Mouse (Mus musculus): ENCODE measurements around the gene Chrnb1. TPM values are rescaled to one million over a fixed set of nuclear protein-coding genes. Genes with fewer than 3 reads are reported as not detected.

The Chrnb1 gene
- polyA plus RNA-seq, 1 experiment from 2014 or later: 1.2 TPM

DNA sequence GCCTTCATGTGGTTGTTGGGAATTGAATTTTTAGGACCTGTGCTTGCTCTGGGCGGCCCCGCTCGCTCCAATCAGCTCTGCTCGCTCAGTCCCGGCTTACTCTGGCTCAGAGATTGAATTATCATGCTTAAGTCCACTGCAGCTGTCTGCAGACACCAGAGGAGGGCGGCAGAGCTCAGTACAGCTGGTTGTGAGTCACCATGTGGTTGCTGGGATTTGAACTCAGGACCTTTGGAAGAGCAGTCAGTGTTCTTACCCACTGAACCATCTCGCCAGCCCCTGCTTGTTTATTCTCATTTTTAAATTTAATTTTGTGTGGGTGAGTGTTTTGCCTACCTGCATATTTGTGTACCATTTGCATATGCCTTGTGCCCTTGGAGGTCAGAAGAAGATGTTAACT, 32.2 kb downstream of the Chrnb1 start:
- ATAC-seq (replicated peaks): no peak
- H3K9ac ChIP-seq: no peak overlapping the region
- no peak overlapping the region for H3K27ac ChIP-seq
- H3K4me1 ChIP-seq: peaks cover 41% of the 10 kb centered on the region
- no peak overlapping the region for H3K4me2 ChIP-seq
- no peaks in the 10 kb centered on the region for H3K9me3 ChIP-seq
- no peak overlapping the region for H3K4me3 ChIP-seq
- no peaks in the 10 kb centered on the region for H3K36me3 ChIP-seq (replicated peaks)
- H3K27me3 ChIP-seq (replicated peaks): no peaks in the 10 kb centered on the region
- 64% methylated on average over 7 of the region's 7 CpGs for WGBS

DNA sequence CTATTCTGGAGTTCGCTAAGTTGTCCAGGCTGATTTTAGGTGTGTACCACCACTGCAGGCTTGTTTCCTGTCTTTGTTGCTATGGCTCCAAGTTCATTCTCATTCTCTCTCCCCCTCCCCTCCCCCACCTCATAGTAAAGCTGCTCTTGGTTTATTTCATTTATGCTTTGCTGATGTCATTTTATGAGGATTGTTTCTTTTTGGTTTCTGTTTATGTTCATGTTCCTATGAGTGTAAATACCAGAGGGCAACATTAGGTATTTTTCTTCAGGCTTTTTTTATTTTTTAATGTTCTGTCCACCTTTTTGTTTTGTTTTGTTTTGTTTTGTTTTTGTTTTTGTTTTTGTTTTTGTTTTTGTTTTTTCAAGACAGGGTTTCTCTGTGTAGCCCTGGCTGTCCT, 33.9 kb downstream of the Chrnb1 start, which contains the start of gene Slc35g3:
TSS of gene Slc35g3 (minus strand) at position 101 of the 400 bp plus-strand sequence.
- peak within 1 kb of the TSS; percentile 76; the same call in 1 of the 2 replicates for H3K9ac ChIP-seq
- no peak for ATAC-seq (replicated peaks)
- no peaks in the 10 kb centered on the region for H3K36me3 ChIP-seq (replicated peaks)
- 65% methylated on average over 1 of the region's 1 CpGs for WGBS
- H3K27ac ChIP-seq: peak within 1 kb of the TSS; percentile 99
- H3K4me1 ChIP-seq: peaks cover 39% of the 10 kb centered on the region
- no peak within 1 kb of the TSS for H3K4me3 ChIP-seq
- no peaks in the 10 kb centered on the region for H3K9me3 ChIP-seq
- H3K4me2 ChIP-seq: no peak within 1 kb of the TSS; the same call in 1 of the 2 replicates
- no peaks in the 10 kb centered on the region for H3K27me3 ChIP-seq (replicated peaks)

DNA sequence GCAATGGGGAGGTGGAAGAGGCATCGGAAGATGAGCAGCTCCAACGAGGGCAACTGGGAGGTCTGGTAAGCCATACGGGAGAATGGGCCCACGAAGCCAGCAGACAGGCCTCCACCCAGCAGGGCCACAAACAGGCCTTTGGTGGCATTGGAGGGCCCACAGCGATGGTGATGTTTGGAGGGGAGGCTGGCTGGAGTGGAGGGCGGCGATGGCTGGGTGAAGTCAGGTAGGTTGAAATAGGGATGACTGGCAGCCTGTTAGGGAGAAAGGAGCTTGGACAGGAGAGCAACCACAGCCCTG, 34.9 kb downstream of the Chrnb1 start:
- peak overlapping the region; percentile 76; the same call in 1 of the 2 replicates for H3K9ac ChIP-seq
- WGBS: 94% methylated on average over 7 of the region's 7 CpGs
- H3K36me3 ChIP-seq (replicated peaks): no peaks in the 10 kb centered on the region
- peak overlapping the region; percentile 99 for H3K27ac ChIP-seq
- H3K4me1 ChIP-seq: peaks cover 40% of the 10 kb centered on the region
- no peak overlapping the region for H3K4me3 ChIP-seq
- no peak for ATAC-seq (replicated peaks)
- no peak overlapping the region; the same call in 1 of the 2 replicates for H3K4me2 ChIP-seq
- no peaks in the 10 kb centered on the region for H3K27me3 ChIP-seq (replicated peaks)
- no peaks in the 10 kb centered on the region for H3K9me3 ChIP-seq

DNA sequence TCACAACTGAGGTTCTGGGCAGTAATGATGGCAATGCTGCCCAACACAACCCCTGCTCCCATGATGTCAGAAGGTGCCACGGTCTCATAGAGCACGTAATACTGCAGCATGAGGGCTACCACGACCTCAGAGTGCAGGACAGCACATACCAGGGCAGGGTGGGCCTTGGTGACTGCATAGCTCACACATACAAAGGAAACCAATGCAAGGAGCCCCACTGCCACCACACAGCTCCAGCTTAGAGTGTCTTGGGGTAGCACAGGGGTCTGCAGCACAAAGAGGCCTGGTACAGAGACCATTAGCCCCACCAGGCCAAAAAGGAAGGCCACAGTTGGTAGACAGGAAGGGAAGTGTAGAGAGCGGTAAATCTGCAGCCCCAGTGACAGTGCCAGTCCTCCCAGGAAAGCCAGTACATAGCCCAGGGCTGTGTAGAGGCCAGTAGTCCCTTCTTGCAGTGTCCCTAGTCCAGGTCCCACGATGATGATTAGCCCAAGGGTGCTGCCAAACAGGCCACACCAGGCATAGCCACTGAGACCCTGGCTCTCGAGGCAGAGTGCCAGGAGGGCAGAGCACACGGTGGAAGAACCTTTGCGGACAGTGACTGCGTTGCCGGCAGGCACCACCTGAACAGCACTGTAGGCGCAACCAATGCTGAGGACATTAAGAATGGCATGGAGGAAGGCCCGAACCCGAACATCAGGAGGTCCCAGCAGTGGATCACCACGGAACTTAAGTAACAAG, 35.4 kb downstream of the Chrnb1 start:
- no peaks in the 10 kb centered on the region for H3K27me3 ChIP-seq (replicated peaks)
- peak overlapping the region; percentile 48; the same call in 1 of the 2 replicates for H3K4me3 ChIP-seq
- no peaks in the 10 kb centered on the region for H3K9me3 ChIP-seq
- peaks cover 44% of the 10 kb centered on the region for H3K4me1 ChIP-seq
- ATAC-seq (replicated peaks): no peak
- H3K9ac ChIP-seq: peak overlapping the region; percentile 76
- peak overlapping the region; percentile 81 for H3K4me2 ChIP-seq
- H3K27ac ChIP-seq: peak overlapping the region; percentile 99
- no peaks in the 10 kb centered on the region for H3K36me3 ChIP-seq (replicated peaks)
- 75% methylated on average over 14 of the region's 14 CpGs for WGBS

DNA sequence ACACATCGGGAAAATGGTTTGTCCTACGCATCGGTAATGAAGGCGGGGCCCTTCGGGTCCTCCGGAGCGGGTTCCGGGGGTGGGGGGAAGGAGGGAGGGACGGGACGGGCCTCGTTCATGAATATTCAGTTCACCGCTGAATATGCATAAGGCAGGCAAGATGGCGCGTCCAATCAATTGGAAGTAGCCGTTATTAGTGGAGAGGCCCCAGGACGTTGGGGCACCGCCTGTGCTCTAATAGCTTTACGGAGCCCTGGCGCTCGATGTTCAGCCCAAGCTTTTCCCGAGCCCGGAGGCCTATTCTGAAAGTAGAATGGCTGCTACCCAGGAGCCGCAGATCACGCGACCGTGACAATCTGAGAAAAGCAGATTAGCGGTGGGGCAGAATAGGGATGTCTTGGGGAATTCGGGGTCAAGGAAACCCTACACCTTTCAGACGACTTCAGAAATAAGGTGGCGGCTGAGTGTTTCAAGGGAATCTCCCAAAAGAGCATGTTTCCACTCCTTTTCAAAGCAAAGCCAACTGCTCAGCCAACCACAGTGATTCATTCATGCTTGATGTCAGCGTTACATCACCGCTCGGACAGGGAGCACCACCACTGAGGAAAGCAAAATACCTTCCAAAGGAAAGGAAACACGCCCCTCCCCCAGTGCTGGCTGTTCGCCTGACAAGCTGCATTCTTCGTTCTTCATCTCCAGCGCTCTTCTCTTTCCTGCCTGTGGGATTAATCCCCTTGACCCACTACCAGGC, 36.6 kb downstream of the Chrnb1 start:
- no peaks in the 10 kb centered on the region for H3K27me3 ChIP-seq (replicated peaks)
- H3K4me1 ChIP-seq: peaks cover 51% of the 10 kb centered on the region
- under 1% methylated on average over 37 of the region's 37 CpGs for WGBS
- no peaks in the 10 kb centered on the region for H3K9me3 ChIP-seq
- H3K36me3 ChIP-seq (replicated peaks): no peaks in the 10 kb centered on the region
- peak overlapping the region; percentile 76 for H3K9ac ChIP-seq
- H3K4me3 ChIP-seq: peak overlapping the region; percentile 48
- peak; percentile 87 for ATAC-seq (replicated peaks)
- peak overlapping the region; percentile 99 for H3K27ac ChIP-seq
- peak overlapping the region; percentile 81 for H3K4me2 ChIP-seq

DNA sequence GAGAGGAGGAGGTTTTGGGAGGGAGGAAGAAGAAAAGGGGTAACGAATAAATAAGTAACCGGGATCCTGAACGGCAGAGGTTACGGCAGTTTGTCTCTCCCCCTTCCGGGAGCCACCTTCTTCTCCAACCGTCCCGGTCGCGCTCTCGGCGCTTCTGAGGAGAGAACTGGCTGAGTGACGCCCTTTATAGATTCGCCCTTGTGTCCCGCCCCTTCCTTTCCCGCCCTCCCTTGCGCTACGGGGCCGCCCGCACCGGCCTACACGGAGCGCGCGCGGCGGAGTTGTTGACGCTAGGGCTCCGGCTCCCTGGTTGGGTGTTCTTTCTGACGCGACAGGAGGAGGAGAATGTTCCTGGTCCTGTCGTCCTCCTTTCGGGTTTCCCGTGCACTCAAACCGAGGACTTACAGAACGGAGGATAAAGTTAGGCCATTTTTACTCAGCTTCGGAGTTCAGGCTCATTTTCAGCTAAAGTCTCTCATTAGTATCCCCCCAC, 37.2 kb downstream of the Chrnb1 start, which contains the start of gene Polr2a:
TSS of gene Polr2a (minus strand) at position 160 of the 493 bp plus-strand sequence.
- H3K9me3 ChIP-seq: no peaks in the 10 kb centered on the region
- peak within 1 kb of the TSS; percentile 76 for H3K9ac ChIP-seq
- H3K27me3 ChIP-seq (replicated peaks): no peaks in the 10 kb centered on the region
- peak within 1 kb of the TSS; percentile 99 for H3K27ac ChIP-seq
- peak; percentile 96 for ATAC-seq (replicated peaks)
- peak within 1 kb of the TSS; percentile 81 for H3K4me2 ChIP-seq
- peak within 1 kb of the TSS; percentile 48 for H3K4me3 ChIP-seq
- under 1% methylated on average over 36 of the region's 36 CpGs for WGBS
- no peaks in the 10 kb centered on the region for H3K36me3 ChIP-seq (replicated peaks)
- H3K4me1 ChIP-seq: peaks cover 52% of the 10 kb centered on the region

DNA sequence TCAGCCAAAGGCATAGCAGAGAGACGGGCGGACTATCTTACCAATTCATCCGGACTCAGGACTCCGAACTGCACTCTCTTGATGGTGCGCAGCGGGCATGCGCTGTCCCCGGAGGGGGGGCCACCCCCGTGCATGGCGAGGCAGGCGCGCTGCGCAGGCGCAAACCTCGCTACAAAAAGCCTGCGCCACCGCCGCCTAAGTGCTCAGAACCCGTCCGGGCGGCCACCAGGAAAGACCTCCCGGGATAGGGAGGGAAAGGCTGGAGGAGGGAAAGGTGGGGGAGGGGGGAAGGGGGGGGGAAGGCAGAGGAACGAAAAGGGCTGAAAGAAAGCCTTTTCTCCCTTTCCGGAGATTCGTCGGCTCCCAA, 37.7 kb downstream of the Chrnb1 start:
- H3K4me1 ChIP-seq: peaks cover 54% of the 10 kb centered on the region
- H3K27me3 ChIP-seq (replicated peaks): no peaks in the 10 kb centered on the region
- WGBS: under 1% methylated on average over 25 of the region's 26 CpGs

DNA sequence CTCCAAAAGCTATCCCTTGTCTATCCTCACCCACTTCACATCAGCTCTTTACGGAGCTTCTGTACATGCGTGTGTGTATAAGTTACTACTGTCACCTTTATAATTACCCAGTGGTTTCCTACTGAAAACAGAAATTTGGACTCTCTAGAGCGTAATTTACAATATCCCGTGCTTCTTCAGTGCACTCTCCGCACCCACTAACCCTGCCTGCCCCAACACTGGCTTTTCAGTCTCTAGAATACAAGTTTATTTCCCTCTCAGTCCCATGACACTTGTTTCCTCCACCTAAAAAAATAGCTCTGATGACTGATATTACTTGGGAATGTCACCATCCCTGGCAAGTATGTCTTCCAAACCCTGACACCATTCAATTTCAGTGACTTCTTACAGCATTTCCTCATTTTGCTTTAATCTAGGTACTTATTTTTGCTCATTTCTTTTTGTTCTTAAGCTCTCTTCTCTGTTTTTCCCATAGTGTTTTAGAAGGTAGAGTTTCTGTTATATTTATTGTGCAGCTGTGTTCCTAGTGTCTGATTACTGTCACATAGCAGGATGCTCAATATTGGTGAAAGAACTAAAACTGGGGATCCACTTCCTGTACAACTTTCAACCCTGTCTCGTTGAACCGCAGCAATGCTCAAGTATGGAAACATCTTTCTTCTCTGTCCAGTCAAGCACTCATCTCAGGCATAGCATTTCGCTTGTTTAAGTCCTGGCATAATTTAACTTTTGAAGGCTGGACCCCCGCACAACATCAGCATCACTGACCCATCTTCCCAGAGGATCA, 38.2 kb downstream of the Chrnb1 start:
- Histone ChIP-seq H3K36me3 (replicated peaks) (no peaks in the 10 kb centered on the region), H3K9ac (peak overlapping the region; percentile 76), H3K27ac (peak overlapping the region; percentile 99), H3K4me2 (peak overlapping the region; percentile 81), H3K4me1 (peaks cover 60% of the 10 kb centered on the region), H3K9me3 (no peaks in the 10 kb centered on the region), H3K27me3 (replicated peaks) (no peaks in the 10 kb centered on the region), H3K4me3 (peak overlapping the region; percentile 48)
- 43% methylated on average over 9 of the region's 9 CpGs for WGBS
- ATAC-seq (replicated peaks): no peak

More for the DNA sequence above, 37.7 kb downstream of the Chrnb1 start:
- Histone ChIP-seq H3K4me3 (peak overlapping the region; percentile 48), H3K9ac (peak overlapping the region; percentile 76), H3K36me3 (replicated peaks) (no peaks in the 10 kb centered on the region), H3K4me2 (peak overlapping the region; percentile 81), H3K9me3 (no peaks in the 10 kb centered on the region), H3K27ac (peak overlapping the region; percentile 99)
- ATAC-seq (replicated peaks): peak; percentile 87

DNA sequence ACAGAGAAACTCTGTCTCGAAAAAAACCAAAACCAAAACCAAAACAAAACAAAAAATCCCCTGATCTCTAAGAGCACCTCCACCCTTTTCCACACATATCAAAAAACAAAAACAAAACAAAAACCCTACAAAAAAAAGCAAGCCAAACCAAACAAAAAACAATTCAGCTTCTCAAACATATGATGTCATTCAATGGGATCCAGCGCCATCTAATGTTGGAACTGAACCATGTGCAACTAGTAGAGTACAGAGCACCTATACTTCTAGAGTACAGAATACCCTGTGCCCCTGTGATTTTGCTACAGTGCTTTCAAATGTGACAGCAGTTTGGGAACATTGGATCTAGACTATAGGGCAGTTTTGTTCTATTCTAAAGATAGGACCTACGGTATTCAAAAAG, 41.0 kb downstream of the Chrnb1 start:
- H3K4me2 ChIP-seq: peak overlapping the region; percentile 81; the same call in 1 of the 2 replicates
- H3K9ac ChIP-seq: no peak overlapping the region
- H3K4me3 ChIP-seq: 0 out of 2 replicates have a peak overlapping the region, but pooled peaks have one; percentile 5
- no peak for ATAC-seq (replicated peaks)
- H3K27me3 ChIP-seq (replicated peaks): no peaks in the 10 kb centered on the region
- H3K27ac ChIP-seq: no peak overlapping the region
- no peaks in the 10 kb centered on the region for H3K36me3 ChIP-seq (replicated peaks)
- WGBS: 58% methylated on average over 3 of the region's 3 CpGs
- H3K4me1 ChIP-seq: peaks cover 49% of the 10 kb centered on the region
- H3K9me3 ChIP-seq: no peaks in the 10 kb centered on the region

DNA sequence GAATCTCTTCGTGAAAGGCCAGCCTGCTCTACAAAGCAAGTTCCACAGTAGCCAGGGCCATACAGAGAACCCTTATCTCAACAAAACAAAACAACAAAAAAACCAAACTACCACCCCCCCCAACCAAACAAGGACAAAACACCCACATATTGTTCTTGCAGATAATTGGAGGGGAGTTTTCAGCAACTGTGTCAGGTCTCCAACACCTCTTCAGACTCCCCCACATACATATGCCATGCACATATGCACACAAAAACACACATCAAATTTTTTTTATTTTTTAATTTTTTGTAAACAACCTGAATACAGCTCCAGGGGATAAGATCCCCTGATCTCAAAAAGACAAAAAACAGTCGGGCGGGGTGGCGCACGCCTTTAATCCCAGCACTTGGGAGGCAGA, 41.5 kb downstream of the Chrnb1 start:
- no peaks in the 10 kb centered on the region for H3K9me3 ChIP-seq
- H3K4me1 ChIP-seq: peaks cover 46% of the 10 kb centered on the region
- no peaks in the 10 kb centered on the region for H3K27me3 ChIP-seq (replicated peaks)
- no peak overlapping the region for H3K4me3 ChIP-seq
- H3K4me2 ChIP-seq: peak overlapping the region; percentile 81; the same call in 1 of the 2 replicates
- H3K27ac ChIP-seq: no peak overlapping the region
- ATAC-seq (replicated peaks): no peak
- WGBS: 87% methylated on average over 5 of the region's 5 CpGs
- no peaks in the 10 kb centered on the region for H3K36me3 ChIP-seq (replicated peaks)
- H3K9ac ChIP-seq: no peak overlapping the region

DNA sequence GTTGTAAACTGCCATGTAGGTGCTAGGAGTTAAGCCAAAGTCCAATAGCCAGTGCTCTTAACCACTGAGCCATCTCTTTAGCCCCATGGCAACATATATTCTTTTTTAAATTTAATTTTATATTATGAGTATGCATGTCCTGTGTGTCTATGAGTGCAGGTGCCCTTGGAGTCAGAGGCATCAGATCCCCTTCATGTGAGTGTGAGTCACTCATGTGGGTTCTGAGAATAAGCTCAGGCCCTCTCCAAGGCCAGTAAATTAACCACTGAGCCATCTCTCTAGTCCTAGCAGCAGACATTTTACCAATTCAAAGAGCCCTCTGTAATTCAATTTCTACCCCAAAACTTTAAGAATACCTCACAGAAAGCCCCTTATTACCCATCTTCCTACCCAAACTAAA, 43.1 kb downstream of the Chrnb1 start:
- Histone ChIP-seq H3K4me3 (no peak overlapping the region), H3K36me3 (replicated peaks) (peaks cover 2% of the 10 kb centered on the region; the same call in 1 of the 2 replicates)

DNA sequence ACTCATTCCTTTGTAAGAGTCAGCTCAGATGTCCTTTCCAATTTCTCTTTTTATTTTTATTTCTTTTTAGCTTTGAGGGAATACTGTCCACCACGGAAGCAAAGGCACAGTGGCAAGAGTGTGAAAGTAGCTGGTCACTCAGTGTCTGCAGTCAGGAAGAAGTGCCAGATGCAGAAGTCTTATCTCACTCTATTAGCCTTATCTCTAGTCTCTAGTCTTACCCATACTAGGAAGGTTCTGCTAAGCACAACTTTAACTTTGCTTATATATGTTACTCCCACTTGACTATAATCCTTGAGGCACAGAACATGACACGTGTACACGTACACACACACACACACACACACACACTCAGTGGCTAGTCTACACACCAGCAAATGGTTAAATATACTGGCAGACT, 44.1 kb downstream of the Chrnb1 start:
- Histone ChIP-seq H3K27ac (no peak overlapping the region), H3K4me2 (no peak overlapping the region), H3K27me3 (replicated peaks) (no peaks in the 10 kb centered on the region), H3K36me3 (replicated peaks) (peaks cover 10% of the 10 kb centered on the region), H3K4me3 (no peak overlapping the region), H3K4me1 (peaks cover 35% of the 10 kb centered on the region), H3K9ac (no peak overlapping the region), H3K9me3 (no peaks in the 10 kb centered on the region)
- 85% methylated on average over 3 of the region's 3 CpGs for WGBS
- ATAC-seq (replicated peaks): no peak

More for the DNA sequence above, 43.1 kb downstream of the Chrnb1 start:
- Histone ChIP-seq H3K4me1 (peaks cover 45% of the 10 kb centered on the region), H3K4me2 (no peak overlapping the region), H3K27me3 (replicated peaks) (no peaks in the 10 kb centered on the region), H3K27ac (no peak overlapping the region), H3K9me3 (no peaks in the 10 kb centered on the region), H3K9ac (no peak overlapping the region)
- ATAC-seq (replicated peaks): no peak

Measured in midbrain, embryonic 15.5 days (tissue).